Mouse (Mus musculus): ENCODE data around the gene Rnf145. TPM values are rescaled to one million over a fixed set of nuclear protein-coding genes. Genes with fewer than 3 reads are reported as not detected.

Rnf145 gene
- polyA plus RNA-seq, 2 experiments, result 84.5 to 92.1 TPM

GRCm38 (mm10) chr11:44541280-44541679 is 22.5 kb downstream of the Rnf145 start:
- Histone ChIP-seq H3K9ac (ENCODE audit: low read depth, low read length, severe bottlenecking) (no peak overlapping the region), H3K27me3 (ENCODE audit: control insufficient read depth, insufficient read depth, low read length) (no peaks in the 10 kb centered on the region), H3K27ac (replicated peaks; ENCODE audit: low read depth, low read length) (no peak overlapping the region), H3K4me1 (ENCODE audit: control insufficient read depth, insufficient read depth, low read length) (peaks cover 23% of the 10 kb centered on the region), H3K9me3 (ENCODE audit: control insufficient read depth, low read length) (no peaks in the 10 kb centered on the region), H3K4me2 (replicated peaks; ENCODE audit: low read depth, low read length, severe bottlenecking) (no peak overlapping the region), H3K36me3 (ENCODE audit: control insufficient read depth, insufficient read depth, low read length) (peaks cover 49% of the 10 kb centered on the region), H3K4me3 (replicated peaks; ENCODE audit: low read length) (no peak overlapping the region)
- ATAC-seq (ENCODE audit: low FRiP score, low read depth) (no peak), DNase-seq (ENCODE audit: low spot score) (no peak)
- WGBS, result 89% methylated on average over 5 of the region's 5 CpGs
- TF ChIP-seq POLR2A (IDR thresholded peaks at IDR 0.05; ENCODE audit: borderline replicate concordance, extremely low read depth, insufficient read depth, insufficient read length), result no peak

GRCm38 (mm10) chr11:44541813-44542212 is 23.0 kb downstream of the Rnf145 start:
- peaks cover 52% of the 10 kb centered on the region for H3K36me3 ChIP-seq (ENCODE audit: control insufficient read depth, insufficient read depth, low read length)
- peaks cover 23% of the 10 kb centered on the region for H3K4me1 ChIP-seq (ENCODE audit: control insufficient read depth, insufficient read depth, low read length)
- no peak overlapping the region for H3K9ac ChIP-seq (ENCODE audit: low read depth, low read length, severe bottlenecking)
- no peak for ATAC-seq (ENCODE audit: low FRiP score, low read depth)
- no peak overlapping the region for H3K4me3 ChIP-seq (replicated peaks; ENCODE audit: low read length)
- 73% methylated on average over 4 of the region's 4 CpGs for WGBS
- H3K27me3 ChIP-seq (ENCODE audit: control insufficient read depth, insufficient read depth, low read length), result no peaks in the 10 kb centered on the region
- H3K9me3 ChIP-seq (ENCODE audit: control insufficient read depth, low read length), result no peaks in the 10 kb centered on the region
- DNase-seq (ENCODE audit: low spot score), result no peak
- no peak overlapping the region for H3K27ac ChIP-seq (replicated peaks; ENCODE audit: low read depth, low read length)
- no peak for TF ChIP-seq POLR2A (IDR thresholded peaks at IDR 0.05; ENCODE audit: borderline replicate concordance, extremely low read depth, insufficient read depth, insufficient read length)
- H3K4me2 ChIP-seq (replicated peaks; ENCODE audit: low read depth, low read length, severe bottlenecking), result no peak overlapping the region

GRCm38 (mm10) chr11:44543593-44543992 is 24.8 kb downstream of the Rnf145 start:
- H3K9ac ChIP-seq (ENCODE audit: low read depth, low read length, severe bottlenecking), result no peak overlapping the region
- H3K4me3 ChIP-seq (replicated peaks; ENCODE audit: low read length), result no peak overlapping the region
- H3K4me2 ChIP-seq (replicated peaks; ENCODE audit: low read depth, low read length, severe bottlenecking), result no peak overlapping the region
- no peak overlapping the region for H3K27ac ChIP-seq (replicated peaks; ENCODE audit: low read depth, low read length)
- WGBS, result 81% methylated on average over 5 of the region's 5 CpGs
- no peaks in the 10 kb centered on the region for H3K9me3 ChIP-seq (ENCODE audit: control insufficient read depth, low read length)
- peaks cover 16% of the 10 kb centered on the region for H3K4me1 ChIP-seq (ENCODE audit: control insufficient read depth, insufficient read depth, low read length)
- ATAC-seq (ENCODE audit: low FRiP score, low read depth), result no peak
- no peaks in the 10 kb centered on the region for H3K27me3 ChIP-seq (ENCODE audit: control insufficient read depth, insufficient read depth, low read length)
- TF ChIP-seq POLR2A (IDR thresholded peaks at IDR 0.05; ENCODE audit: borderline replicate concordance, extremely low read depth, insufficient read depth, insufficient read length), result no peak
- no peak for DNase-seq (ENCODE audit: low spot score)
- peaks cover 55% of the 10 kb centered on the region for H3K36me3 ChIP-seq (ENCODE audit: control insufficient read depth, insufficient read depth, low read length)

GRCm38 (mm10) chr11:44543996-44544395 is 25.2 kb downstream of the Rnf145 start:
- TF ChIP-seq POLR2A (IDR thresholded peaks at IDR 0.05; ENCODE audit: borderline replicate concordance, extremely low read depth, insufficient read depth, insufficient read length), result no peak
- Histone ChIP-seq H3K27ac (replicated peaks; ENCODE audit: low read depth, low read length) (no peak overlapping the region), H3K27me3 (ENCODE audit: control insufficient read depth, insufficient read depth, low read length) (no peaks in the 10 kb centered on the region), H3K9me3 (ENCODE audit: control insufficient read depth, low read length) (no peaks in the 10 kb centered on the region), H3K4me1 (ENCODE audit: control insufficient read depth, insufficient read depth, low read length) (peaks cover 14% of the 10 kb centered on the region), H3K4me2 (replicated peaks; ENCODE audit: low read depth, low read length, severe bottlenecking) (no peak overlapping the region), H3K36me3 (ENCODE audit: control insufficient read depth, insufficient read depth, low read length) (peaks cover 59% of the 10 kb centered on the region), H3K4me3 (replicated peaks; ENCODE audit: low read length) (no peak overlapping the region), H3K9ac (ENCODE audit: low read depth, low read length, severe bottlenecking) (no peak overlapping the region)
- 86% methylated on average over 6 of the region's 6 CpGs for WGBS
- ATAC-seq (ENCODE audit: low FRiP score, low read depth) (no peak), DNase-seq (ENCODE audit: low spot score) (no peak)

GRCm38 (mm10) chr11:44545181-44545580 is 26.4 kb downstream of the Rnf145 start:
- peaks cover 65% of the 10 kb centered on the region for H3K36me3 ChIP-seq (ENCODE audit: control insufficient read depth, insufficient read depth, low read length)
- 70% methylated on average over 7 of the region's 7 CpGs for WGBS
- 0 out of 2 replicates have a peak, but pooled peaks cover 4% of the 10 kb centered on the region for H3K4me1 ChIP-seq (ENCODE audit: control insufficient read depth, insufficient read depth, low read length)
- no peak overlapping the region for H3K9ac ChIP-seq (ENCODE audit: low read depth, low read length, severe bottlenecking)
- DNase-seq (ENCODE audit: low spot score) (no peak), ATAC-seq (ENCODE audit: low FRiP score, low read depth) (no peak)
- no peak overlapping the region for H3K4me3 ChIP-seq (replicated peaks; ENCODE audit: low read length)
- TF ChIP-seq POLR2A (IDR thresholded peaks at IDR 0.05; ENCODE audit: borderline replicate concordance, extremely low read depth, insufficient read depth, insufficient read length), result no peak
- no peak overlapping the region for H3K4me2 ChIP-seq (replicated peaks; ENCODE audit: low read depth, low read length, severe bottlenecking)
- H3K9me3 ChIP-seq (ENCODE audit: control insufficient read depth, low read length), result no peaks in the 10 kb centered on the region
- H3K27me3 ChIP-seq (ENCODE audit: control insufficient read depth, insufficient read depth, low read length), result no peaks in the 10 kb centered on the region
- no peak overlapping the region for H3K27ac ChIP-seq (replicated peaks; ENCODE audit: low read depth, low read length)

- Histone ChIP-seq H3K4me3 (replicated peaks; ENCODE audit: low read length) (no peak overlapping the region), H3K9me3 (ENCODE audit: control insufficient read depth, low read length) (no peaks in the 10 kb centered on the region), H3K27me3 (ENCODE audit: control insufficient read depth, insufficient read depth, low read length) (no peaks in the 10 kb centered on the region), H3K36me3 (ENCODE audit: control insufficient read depth, insufficient read depth, low read length) (peaks cover 69% of the 10 kb centered on the region), H3K9ac (ENCODE audit: low read depth, low read length, severe bottlenecking) (no peak overlapping the region), H3K4me2 (replicated peaks; ENCODE audit: low read depth, low read length, severe bottlenecking) (no peak overlapping the region), H3K4me1 (ENCODE audit: control insufficient read depth, insufficient read depth, low read length) (no peaks in the 10 kb centered on the region), H3K27ac (replicated peaks; ENCODE audit: low read depth, low read length) (no peak overlapping the region)
- WGBS, result 88% methylated on average over 8 of the region's 8 CpGs
- TF ChIP-seq POLR2A (IDR thresholded peaks at IDR 0.05; ENCODE audit: borderline replicate concordance, extremely low read depth, insufficient read depth, insufficient read length), result no peak
- no peak for ATAC-seq (ENCODE audit: low FRiP score, low read depth)
- no peak for DNase-seq (ENCODE audit: low spot score)
Measured at GRCm38 (mm10) chr11:44546250-44546649, 27.5 kb downstream of the Rnf145 start.

All from limb, embryonic 14.5 days (tissue).